Mouse (Mus musculus) limb, embryonic 12.5 days (tissue): ENCODE measurements around the gene Krtap6-5. TPM values are rescaled to one million over a fixed set of nuclear protein-coding genes. Genes with fewer than 3 reads are reported as not detected.
"Not testable (repeated sequence)": the region's sequence is repeated elsewhere in the genome, so short reads cannot be mapped to it uniquely, and the experiment has no call there.

Experiments
- ATAC-seq: fragments of 200-750 bp; cut with Nextera tagmentation; 2 replicates; pipeline ENCODE4 v1.8.0; 2017; ENCODE audit warnings: low read depth, moderate TSS enrichment; ENCODE audit not compliant: insufficient number of reproducible peaks, insufficient read depth, low FRiP score, low TSS enrichment
- H3K27ac ChIP-seq: fragments of 300-500 bp; sonication (generic); 2 replicates; pipeline ENCODE4 v1.5.1; 2016; ENCODE audit warnings: mild to moderate bottlenecking, moderate library complexity
- H3K27me3 ChIP-seq: fragments of 300-500 bp; sonication (generic); 2 replicates; pipeline ENCODE4 v1.6.1; 2016; ENCODE audit warnings: mild to moderate bottlenecking, moderate library complexity
- H3K36me3 ChIP-seq: fragments of 300-500 bp; sonication (generic); 2 replicates; pipeline ENCODE4 v1.6.1; 2016; ENCODE audit warnings: mild to moderate bottlenecking, moderate library complexity
- H3K4me1 ChIP-seq: fragments of 300-500 bp; sonication (generic); replicated peaks from 2 replicates; pipeline ENCODE4 v1.6.1; 2016
- H3K4me2 ChIP-seq: fragments of 300-500 bp; sonication (generic); 2 replicates; pipeline ENCODE4 v1.6.1; 2016; ENCODE audit warnings: mild to moderate bottlenecking, moderate library complexity
- H3K4me3 ChIP-seq: fragments of 300-500 bp; sonication (generic); replicated peaks from 2 replicates; pipeline ENCODE4 v1.5.1; 2016; ENCODE audit warnings: mild to moderate bottlenecking
- H3K9ac ChIP-seq: fragments of 300-500 bp; sonication (generic); replicated peaks from 2 replicates; pipeline ENCODE4 v1.6.1; 2016; ENCODE audit warnings: mild to moderate bottlenecking, moderate library complexity
- H3K9me3 ChIP-seq: fragments of 300-500 bp; sonication (generic); 2 replicates; pipeline ENCODE4 v1.6.1; 2016; ENCODE audit warnings: mild to moderate bottlenecking, moderate library complexity
- WGBS: fragments of 180-500 bp; shearing (Covaris S2); methylation state at CpG from one replicate; pipeline ENCODE4 v1.1.7; 2016; 5-methylcytosine and 5-hydroxymethylcytosine counted together
- polyA plus RNA-seq: library from polyadenylated mRNA; unstranded; fragments of >200 nt; fragmentation: Nextera tagmentation; extraction: Ambion mirVana; gene quantifications from 2 replicates; pipeline ENCODE4 v1.2.1, GENCODE M21; 2016

Krtap6-5 gene
- not detected in 2 replicates for polyA plus RNA-seq

GRCm38 (mm10) chr16:89047783-89048182 lies at the start of gene Krtap6-5:
TSS of gene Krtap6-5 (minus strand) at chr16:89047883.
- Histone ChIP-seq H3K4me2 (no peak within 1 kb of the TSS), H3K9me3 (no peaks in the 10 kb centered on the region), H3K36me3 (no peaks in the 10 kb centered on the region), H3K4me1 (no peaks in the 10 kb centered on the region), H3K4me3 (no peak within 1 kb of the TSS), H3K27me3 (no peaks in the 10 kb centered on the region), H3K9ac (no peak within 1 kb of the TSS), H3K27ac (no peak within 1 kb of the TSS)
- WGBS, result 84% methylated on average over 3 of the region's 3 CpGs
- ATAC-seq, result no peak

GRCm38 (mm10) chr16:89071041-89071440 lies 23.4 kb upstream of the Krtap6-5 start:
- not testable (repeated sequence) for ATAC-seq, H3K27me3 ChIP-seq, H3K9me3 ChIP-seq, H3K9ac ChIP-seq, H3K4me3 ChIP-seq, H3K36me3 ChIP-seq, H3K27ac ChIP-seq, H3K4me1 ChIP-seq, H3K4me2 ChIP-seq
- 66% methylated on average over 2 of the region's 2 CpGs for WGBS

GRCm38 (mm10) chr16:89063902-89064301 lies 16.2 kb upstream of the Krtap6-5 start, which contains the start of gene 1110025L11Rik:
TSS of gene 1110025L11Rik (minus strand) at chr16:89064002.
- H3K36me3 ChIP-seq, ATAC-seq, H3K27me3 ChIP-seq, H3K27ac ChIP-seq, H3K4me3 ChIP-seq, H3K9me3 ChIP-seq, H3K4me1 ChIP-seq, H3K9ac ChIP-seq, H3K4me2 ChIP-seq: not testable (repeated sequence)
- no CpG with 5 or more reads among the region's 2 CpGs for WGBS

GRCm38 (mm10) chr16:89041372-89041771 lies 6.3 kb downstream of the Krtap6-5 start, which contains the start of gene Gm10228:
TSS of gene Gm10228 (minus strand) at chr16:89041472.
- H3K36me3 ChIP-seq, H3K4me3 ChIP-seq, H3K4me1 ChIP-seq, H3K27ac ChIP-seq, H3K9me3 ChIP-seq, H3K9ac ChIP-seq, ATAC-seq, H3K4me2 ChIP-seq, H3K27me3 ChIP-seq: not testable (repeated sequence)
- WGBS, result 92% methylated on average over 2 of the region's 4 CpGs

- not testable (repeated sequence) for H3K27ac ChIP-seq, H3K9me3 ChIP-seq, H3K4me2 ChIP-seq, H3K9ac ChIP-seq, H3K27me3 ChIP-seq, H3K36me3 ChIP-seq, ATAC-seq, H3K4me1 ChIP-seq, H3K4me3 ChIP-seq
- 91% methylated on average over 3 of the region's 3 CpGs for WGBS
Measured at GRCm38 (mm10) chr16:89031399-89031798, 16.3 kb downstream of the Krtap6-5 start, which contains the start of gene Krtap6-1. TSS of gene Krtap6-1 (plus strand) at chr16:89031699.

- H3K4me2 ChIP-seq, H3K9me3 ChIP-seq, H3K27ac ChIP-seq, H3K4me3 ChIP-seq, H3K27me3 ChIP-seq, H3K36me3 ChIP-seq, H3K9ac ChIP-seq, ATAC-seq, H3K4me1 ChIP-seq: not testable (repeated sequence)
- 81% methylated on average over 3 of the region's 3 CpGs for WGBS
Measured at GRCm38 (mm10) chr16:89014984-89015383, 32.7 kb downstream of the Krtap6-5 start, which contains the start of gene Gm10229. TSS of gene Gm10229 (plus strand) at chr16:89015284.

GRCm38 (mm10) chr16:89013973-89014372 lies 33.7 kb downstream of the Krtap6-5 start:
- Histone ChIP-seq H3K4me3 (no peak overlapping the region), H3K9ac (no peak overlapping the region), H3K9me3 (no peaks in the 10 kb centered on the region), H3K36me3 (no peaks in the 10 kb centered on the region), H3K4me2 (no peak overlapping the region), H3K27ac (no peak overlapping the region), H3K4me1 (no peaks in the 10 kb centered on the region), H3K27me3 (no peaks in the 10 kb centered on the region)
- ATAC-seq, result no peak
- 96% methylated on average over 3 of the region's 3 CpGs for WGBS

GRCm38 (mm10) chr16:89010659-89011058 lies 37.0 kb downstream of the Krtap6-5 start, which contains the start of gene Krtap22-2:
TSS of gene Krtap22-2 (minus strand) at chr16:89010759.
- H3K4me2 ChIP-seq, result no peak within 1 kb of the TSS
- no peaks in the 10 kb centered on the region for H3K4me1 ChIP-seq
- H3K27me3 ChIP-seq, result no peaks in the 10 kb centered on the region
- no peak for ATAC-seq
- H3K36me3 ChIP-seq, result no peaks in the 10 kb centered on the region
- H3K4me3 ChIP-seq, result no peak within 1 kb of the TSS
- no peak within 1 kb of the TSS for H3K9ac ChIP-seq
- no peaks in the 10 kb centered on the region for H3K9me3 ChIP-seq
- WGBS, result 84% methylated on average over 5 of the region's 5 CpGs
- H3K27ac ChIP-seq, result no peak within 1 kb of the TSS

Other genes with a start within 250 kb of the Krtap6-5 start
- not detected in 2 replicates for gene Gm20741, start 235.7 kb downstream of the Krtap6-5 start, polyA plus RNA-seq
- 0.25 and 0.26 TPM in 2 replicates for gene Krtap15, start 227.7 kb downstream of the Krtap6-5 start, polyA plus RNA-seq
- gene Krtap14, start 221.7 kb downstream of the Krtap6-5 start, polyA plus RNA-seq, result not detected in 2 replicates
- gene Krtap19-1, start 178.5 kb downstream of the Krtap6-5 start, polyA plus RNA-seq, result not detected in 2 replicates
- gene Krtap19-2, start 173.6 kb downstream of the Krtap6-5 start, polyA plus RNA-seq, result not detected in 2 replicates
- gene Krtap19-3, start 169.8 kb downstream of the Krtap6-5 start, polyA plus RNA-seq, result not detected in 2 replicates
- not detected in 2 replicates for gene Krtap19-4, start 162.8 kb downstream of the Krtap6-5 start, polyA plus RNA-seq
- not detected in 2 replicates for gene Krtap19-5, start 151.4 kb downstream of the Krtap6-5 start, polyA plus RNA-seq
- gene Krtap19-9b, start 115.6 kb downstream of the Krtap6-5 start, polyA plus RNA-seq, result not detected in 2 replicates
- gene Krtap16-3, start 85.0 kb downstream of the Krtap6-5 start, polyA plus RNA-seq, result not detected in 2 replicates
- not detected in 2 replicates for gene Krtap22-2, start 37.1 kb downstream of the Krtap6-5 start, polyA plus RNA-seq
- gene Gm10229, start 32.6 kb downstream of the Krtap6-5 start, polyA plus RNA-seq, result not detected in 2 replicates
- gene Krtap6-1, start 16.2 kb downstream of the Krtap6-5 start, polyA plus RNA-seq, result not detected in 2 replicates
- not detected in 2 replicates for gene Gm10228, start 6.4 kb downstream of the Krtap6-5 start, polyA plus RNA-seq
- gene 1110025L11Rik, start 16.1 kb upstream of the Krtap6-5 start, polyA plus RNA-seq, result not detected in 2 replicates
- not detected in 2 replicates for gene Krtap6-3, start 36.1 kb upstream of the Krtap6-5 start, polyA plus RNA-seq
- gene Gm6358, start 93.0 kb upstream of the Krtap6-5 start, polyA plus RNA-seq, result not detected in 2 replicates
- not detected in 2 replicates for gene Gm10061, start 103.2 kb upstream of the Krtap6-5 start, polyA plus RNA-seq
- gene Gm9789, start 110.1 kb upstream of the Krtap6-5 start, polyA plus RNA-seq, result not detected in 2 replicates
- gene Gm7735, start 121.6 kb upstream of the Krtap6-5 start, polyA plus RNA-seq, result not detected in 2 replicates
- gene 1110057P08Rik, start 126.9 kb upstream of the Krtap6-5 start, polyA plus RNA-seq, result not detected in 2 replicates
- gene Krtap20-2, start 158.0 kb upstream of the Krtap6-5 start, polyA plus RNA-seq, result not detected in 2 replicates